Mouse (Mus musculus): Measurements from ENCODE around the gene Pde10a.

Pde10a gene

GRCm38 (mm10) chr17:8867331-8868237 is 342.4 kb downstream of the Pde10a start:
- Histone ChIP-seq H3K4me1 (replicated peaks; ENCODE audit: low read depth, low read length) (peaks cover 9% of the 10 kb centered on the region), H3K27me3 (ENCODE audit: insufficient read depth, low read length) (peaks cover 11% of the 10 kb centered on the region), H3K9me3 (ENCODE audit: low read length) (no peaks in the 10 kb centered on the region), H3K36me3 (ENCODE audit: insufficient read depth, low read length) (no peaks in the 10 kb centered on the region), H3K4me3 (replicated peaks; ENCODE audit: low read length) (0 out of 2 replicates have a peak overlapping the region, but pooled peaks have one; percentile 13)
- TF ChIP-seq CTCF (conservative IDR thresholded peaks at IDR 0.05; ENCODE audit: low read length) (no peak), NANOG (IDR thresholded peaks at IDR 0.05; ENCODE audit: borderline replicate concordance, low read length) (no peak), POU5F1 (IDR thresholded peaks at IDR 0.05; ENCODE audit: borderline replicate concordance, low read length) (no peak)

GRCm38 (mm10) chr17:8869287-8869686 is 344.1 kb downstream of the Pde10a start:
- no peaks in the 10 kb centered on the region for H3K36me3 ChIP-seq (ENCODE audit: insufficient read depth, low read length)
- TF ChIP-seq NANOG (IDR thresholded peaks at IDR 0.05; ENCODE audit: borderline replicate concordance, low read length) (no peak), CTCF (conservative IDR thresholded peaks at IDR 0.05; ENCODE audit: low read length) (no peak), POU5F1 (IDR thresholded peaks at IDR 0.05; ENCODE audit: borderline replicate concordance, low read length) (no peak)
- H3K9me3 ChIP-seq (ENCODE audit: low read length), result no peaks in the 10 kb centered on the region
- peaks cover 15% of the 10 kb centered on the region for H3K27me3 ChIP-seq (ENCODE audit: insufficient read depth, low read length)
- H3K4me3 ChIP-seq (replicated peaks; ENCODE audit: low read length), result no peak overlapping the region
- H3K4me1 ChIP-seq (replicated peaks; ENCODE audit: low read depth, low read length), result peaks cover 9% of the 10 kb centered on the region

GRCm38 (mm10) chr17:8870848-8871247 is 345.7 kb downstream of the Pde10a start:
- Histone ChIP-seq H3K9me3 (ENCODE audit: low read length) (no peaks in the 10 kb centered on the region), H3K4me3 (replicated peaks; ENCODE audit: low read length) (no peak overlapping the region), H3K4me1 (replicated peaks; ENCODE audit: low read depth, low read length) (peaks cover 9% of the 10 kb centered on the region), H3K27me3 (ENCODE audit: insufficient read depth, low read length) (peaks cover 24% of the 10 kb centered on the region), H3K36me3 (ENCODE audit: insufficient read depth, low read length) (no peaks in the 10 kb centered on the region)
- TF ChIP-seq CTCF (conservative IDR thresholded peaks at IDR 0.05; ENCODE audit: low read length), result no peak
- no peak for TF ChIP-seq POU5F1 (IDR thresholded peaks at IDR 0.05; ENCODE audit: borderline replicate concordance, low read length)
- TF ChIP-seq NANOG (IDR thresholded peaks at IDR 0.05; ENCODE audit: borderline replicate concordance, low read length), result no peak

GRCm38 (mm10) chr17:8871396-8871795 is 346.2 kb downstream of the Pde10a start:
- peaks cover 27% of the 10 kb centered on the region for H3K27me3 ChIP-seq (ENCODE audit: insufficient read depth, low read length)
- H3K4me1 ChIP-seq (replicated peaks; ENCODE audit: low read depth, low read length), result peaks cover 9% of the 10 kb centered on the region
- TF ChIP-seq POU5F1 (IDR thresholded peaks at IDR 0.05; ENCODE audit: borderline replicate concordance, low read length) (no peak), NANOG (IDR thresholded peaks at IDR 0.05; ENCODE audit: borderline replicate concordance, low read length) (no peak), CTCF (conservative IDR thresholded peaks at IDR 0.05; ENCODE audit: low read length) (no peak)

GRCm38 (mm10) chr17:8871997-8872593 is 346.9 kb downstream of the Pde10a start:
- H3K4me3 ChIP-seq (replicated peaks; ENCODE audit: low read length), result no peak overlapping the region
- H3K4me1 ChIP-seq (replicated peaks; ENCODE audit: low read depth, low read length), result peaks cover 9% of the 10 kb centered on the region
- H3K27me3 ChIP-seq (ENCODE audit: insufficient read depth, low read length), result peaks cover 27% of the 10 kb centered on the region
- no peaks in the 10 kb centered on the region for H3K36me3 ChIP-seq (ENCODE audit: insufficient read depth, low read length)
- TF ChIP-seq POU5F1 (IDR thresholded peaks at IDR 0.05; ENCODE audit: borderline replicate concordance, low read length) (no peak), NANOG (IDR thresholded peaks at IDR 0.05; ENCODE audit: borderline replicate concordance, low read length) (no peak), CTCF (conservative IDR thresholded peaks at IDR 0.05; ENCODE audit: low read length) (no peak)
- H3K9me3 ChIP-seq (ENCODE audit: low read length), result no peaks in the 10 kb centered on the region

More at GRCm38 (mm10) chr17:8871396-8871795, 346.2 kb downstream of the Pde10a start:
- Histone ChIP-seq H3K36me3 (ENCODE audit: insufficient read depth, low read length) (no peaks in the 10 kb centered on the region), H3K4me3 (replicated peaks; ENCODE audit: low read length) (no peak overlapping the region), H3K9me3 (ENCODE audit: low read length) (no peaks in the 10 kb centered on the region)

- Histone ChIP-seq H3K36me3 (ENCODE audit: insufficient read depth, low read length) (no peaks in the 10 kb centered on the region), H3K4me3 (replicated peaks; ENCODE audit: low read length) (no peak overlapping the region), H3K4me1 (replicated peaks; ENCODE audit: low read depth, low read length) (peaks cover 5% of the 10 kb centered on the region), H3K27me3 (ENCODE audit: insufficient read depth, low read length) (peaks cover 27% of the 10 kb centered on the region), H3K9me3 (ENCODE audit: low read length) (no peaks in the 10 kb centered on the region)
- TF ChIP-seq NANOG (IDR thresholded peaks at IDR 0.05; ENCODE audit: borderline replicate concordance, low read length), result no peak
- TF ChIP-seq POU5F1 (IDR thresholded peaks at IDR 0.05; ENCODE audit: borderline replicate concordance, low read length), result no peak
- TF ChIP-seq CTCF (conservative IDR thresholded peaks at IDR 0.05; ENCODE audit: low read length), result no peak
Measured at GRCm38 (mm10) chr17:8872611-8873010, 347.4 kb downstream of the Pde10a start.

GRCm38 (mm10) chr17:8878056-8878455 is 352.9 kb downstream of the Pde10a start:
- no peak for TF ChIP-seq NANOG (IDR thresholded peaks at IDR 0.05; ENCODE audit: borderline replicate concordance, low read length)
- no peak for TF ChIP-seq CTCF (conservative IDR thresholded peaks at IDR 0.05; ENCODE audit: low read length)
- no peak for TF ChIP-seq POU5F1 (IDR thresholded peaks at IDR 0.05; ENCODE audit: borderline replicate concordance, low read length)
- no peaks in the 10 kb centered on the region for H3K9me3 ChIP-seq (ENCODE audit: low read length)

GRCm38 (mm10) chr17:8881711-8882110 is 356.5 kb downstream of the Pde10a start:
- no peak overlapping the region for H3K4me3 ChIP-seq (replicated peaks; ENCODE audit: low read length)
- H3K4me1 ChIP-seq (replicated peaks; ENCODE audit: low read depth, low read length), result no peaks in the 10 kb centered on the region
- peaks cover 8% of the 10 kb centered on the region; the same call in 1 of the 2 replicates for H3K27me3 ChIP-seq (ENCODE audit: insufficient read depth, low read length)
- TF ChIP-seq CTCF (conservative IDR thresholded peaks at IDR 0.05; ENCODE audit: low read length) (no peak), NANOG (IDR thresholded peaks at IDR 0.05; ENCODE audit: borderline replicate concordance, low read length) (no peak), POU5F1 (IDR thresholded peaks at IDR 0.05; ENCODE audit: borderline replicate concordance, low read length) (no peak)
- no peaks in the 10 kb centered on the region for H3K36me3 ChIP-seq (ENCODE audit: insufficient read depth, low read length)
- no peaks in the 10 kb centered on the region for H3K9me3 ChIP-seq (ENCODE audit: low read length)

More at GRCm38 (mm10) chr17:8878056-8878455, 352.9 kb downstream of the Pde10a start:
- peaks cover 23% of the 10 kb centered on the region for H3K27me3 ChIP-seq (ENCODE audit: insufficient read depth, low read length)
- H3K4me3 ChIP-seq (replicated peaks; ENCODE audit: low read length), result no peak overlapping the region
- no peaks in the 10 kb centered on the region for H3K36me3 ChIP-seq (ENCODE audit: insufficient read depth, low read length)
- H3K4me1 ChIP-seq (replicated peaks; ENCODE audit: low read depth, low read length), result no peaks in the 10 kb centered on the region
